Comparison of ENCODE assay signal across 7 mouse cellular contexts in genomic region chr12:79006076-79006475, GRCm38 (mm10). TPM values are rescaled to one million over a fixed set of nuclear protein-coding genes. Genes with fewer than 3 reads are reported as not detected.
DNase-seq lines count a peak whose midpoint lies in the region; ATAC-seq and TF ChIP-seq lines count a peak whose summit lies in the region.

No protein-coding gene starts in this region.

- H3K27me3 ChIP-seq in lung, embryonic 14.5 days (ENCODE audit: insufficient read depth, low read length): 0 out of 2 replicates have a peak, but pooled peaks cover 4% of the 10 kb centered on the region
- H3K27me3 ChIP-seq in embryonic facial prominence, embryonic 15.5 days: peaks cover 12% of the 10 kb centered on the region
- 0 out of 2 replicates have a peak, but pooled peaks cover 3% of the 10 kb centered on the region for H3K27me3 ChIP-seq in intestine, embryonic 16.5 days (replicated peaks; ENCODE audit: control insufficient read depth, insufficient read depth, low read length)
- H3K27me3 ChIP-seq in neural tube, embryonic 14.5 days (ENCODE audit: control insufficient read depth, insufficient read depth, low read length): no peaks in the 10 kb centered on the region

- no peak for DNase-seq in lung, embryonic 14.5 days
- no peak for DNase-seq in lung, postnatal 36 days
- DNase-seq in adrenal gland, adult (ENCODE audit: inconsistent age in 2 of 2, low spot score in 1 of 2): no peak
- no peak for DNase-seq in layer of hippocampus, adult 11-12 months (ENCODE audit: low spot score)

- no peaks in the 10 kb centered on the region for H3K36me3 ChIP-seq in lung, embryonic 14.5 days (ENCODE audit: insufficient read depth)
- H3K36me3 ChIP-seq in embryonic facial prominence, embryonic 15.5 days: no peaks in the 10 kb centered on the region
- H3K36me3 ChIP-seq in intestine, embryonic 16.5 days (ENCODE audit: control insufficient read depth, insufficient read depth, low read length): no peaks in the 10 kb centered on the region; the same call in 1 of the 2 replicates
- H3K36me3 ChIP-seq in neural tube, embryonic 14.5 days (ENCODE audit: control insufficient read depth, insufficient read depth, low read length): no peaks in the 10 kb centered on the region

- no peak for ATAC-seq in lung, embryonic 14.5 days (ENCODE audit: insufficient read depth)
- ATAC-seq in embryonic facial prominence, embryonic 15.5 days (ENCODE audit: insufficient number of reproducible peaks, low FRiP score, low TSS enrichment, low read depth): no peak
- no peak for ATAC-seq in intestine, embryonic 16.5 days
- no peak for ATAC-seq in neural tube, embryonic 14.5 days (ENCODE audit: low read depth)

- H3K9me3 ChIP-seq in lung, embryonic 14.5 days (ENCODE audit: low read depth, low read length): no peaks in the 10 kb centered on the region
- H3K9me3 ChIP-seq in embryonic facial prominence, embryonic 15.5 days (replicated peaks): no peaks in the 10 kb centered on the region
- H3K9me3 ChIP-seq in intestine, embryonic 16.5 days (ENCODE audit: control insufficient read depth, low read length): no peaks in the 10 kb centered on the region
- H3K9me3 ChIP-seq in neural tube, embryonic 14.5 days (ENCODE audit: control insufficient read depth, low read length): no peaks in the 10 kb centered on the region

- H3K4me1 ChIP-seq in lung, embryonic 14.5 days (ENCODE audit: insufficient read depth): no peaks in the 10 kb centered on the region
- peaks cover 9% of the 10 kb centered on the region for H3K4me1 ChIP-seq in embryonic facial prominence, embryonic 15.5 days
- peaks cover 8% of the 10 kb centered on the region; the same call in 1 of the 2 replicates for H3K4me1 ChIP-seq in intestine, embryonic 16.5 days (ENCODE audit: control insufficient read depth, insufficient read depth, low read length)
- no peaks in the 10 kb centered on the region for H3K4me1 ChIP-seq in neural tube, embryonic 14.5 days (ENCODE audit: control insufficient read depth, insufficient read depth, low read length)

- no peak overlapping the region for H3K27ac ChIP-seq in lung, embryonic 14.5 days (ENCODE audit: low read depth)
- no peak overlapping the region for H3K27ac ChIP-seq in embryonic facial prominence, embryonic 15.5 days (replicated peaks)
- no peak overlapping the region for H3K27ac ChIP-seq in intestine, embryonic 16.5 days (ENCODE audit: low read length)
- H3K27ac ChIP-seq in neural tube, embryonic 14.5 days (ENCODE audit: low read depth, low read length): no peak overlapping the region

- peak overlapping the region; percentile 70 for H3K9ac ChIP-seq in lung, embryonic 14.5 days
- no peak overlapping the region for H3K9ac ChIP-seq in embryonic facial prominence, embryonic 15.5 days
- peak overlapping the region; percentile 88 for H3K9ac ChIP-seq in intestine, embryonic 16.5 days (ENCODE audit: low read depth, low read length)
- H3K9ac ChIP-seq in neural tube, embryonic 14.5 days (replicated peaks; ENCODE audit: low read depth, low read length): peak overlapping the region; percentile 96

- 32% methylated on average over 9 of the region's 9 CpGs for WGBS in lung, embryonic 14.5 days
- 34% methylated on average over 9 of the region's 9 CpGs for WGBS in embryonic facial prominence, embryonic 15.5 days
- 32% methylated on average over 9 of the region's 9 CpGs for WGBS in intestine, embryonic 16.5 days
- 39% methylated on average over 9 of the region's 9 CpGs for WGBS in neural tube, embryonic 14.5 days

- peak overlapping the region; percentile 93 for H3K4me3 ChIP-seq in lung, embryonic 14.5 days (ENCODE audit: low read depth, low read length)
- H3K4me3 ChIP-seq in embryonic facial prominence, embryonic 15.5 days (replicated peaks): peak overlapping the region; percentile 89
- H3K4me3 ChIP-seq in intestine, embryonic 16.5 days (ENCODE audit: low read length): peak overlapping the region; percentile 100
- peak overlapping the region; percentile 92 for H3K4me3 ChIP-seq in neural tube, embryonic 14.5 days (ENCODE audit: low read depth, low read length)

- no peak for TF ChIP-seq CTCF in lung, embryonic 14.5 days (IDR thresholded peaks at IDR 0.05; ENCODE audit: low read depth)

- peak overlapping the region; percentile 90 for H3K4me2 ChIP-seq in lung, embryonic 14.5 days
- H3K4me2 ChIP-seq in embryonic facial prominence, embryonic 15.5 days (replicated peaks): peak overlapping the region; percentile 94
- H3K4me2 ChIP-seq in intestine, embryonic 16.5 days (ENCODE audit: low read depth, low read length): peak overlapping the region; percentile 95
- H3K4me2 ChIP-seq in neural tube, embryonic 14.5 days (ENCODE audit: low read depth, low read length): peak overlapping the region; percentile 79

RNA-seq across cellular contexts. Expression of gene Tmem229b, which starts 1.4 kb away (rescaled TPM):
- 5.6 and 5.7 TPM in 2 replicates for polyA plus RNA-seq in lung, embryonic 14.5 days (2014; fragmentation: Nextera tagmentation; extraction: Ambion mirVana)
- polyA plus RNA-seq in embryonic facial prominence, embryonic 15.5 days (2015; fragmentation: Nextera tagmentation; extraction: Ambion mirVana): 10.3 and 11.8 TPM in 2 replicates
- 5.1 and 5.3 TPM in 2 replicates for polyA plus RNA-seq in intestine, embryonic 16.5 days (2015; fragmentation: Nextera tagmentation; extraction: Ambion mirVana)
- 59.1 and 59.4 TPM in 2 replicates for polyA plus RNA-seq in neural tube, embryonic 14.5 days (2014; fragmentation: Nextera tagmentation; extraction: Ambion mirVana)

RNA-seq across cellular contexts. Expression of gene Plekhh1, which starts 22.9 kb away (rescaled TPM):
- polyA plus RNA-seq in lung, embryonic 14.5 days (2014; fragmentation: Nextera tagmentation; extraction: Ambion mirVana): 3.9 and 5.2 TPM in 2 replicates
- 4.0 and 4.2 TPM in 2 replicates for polyA plus RNA-seq in embryonic facial prominence, embryonic 15.5 days (2015; fragmentation: Nextera tagmentation; extraction: Ambion mirVana)
- 7.5 and 9.0 TPM in 2 replicates for polyA plus RNA-seq in intestine, embryonic 16.5 days (2015; fragmentation: Nextera tagmentation; extraction: Ambion mirVana)
- polyA plus RNA-seq in neural tube, embryonic 14.5 days (2014; fragmentation: Nextera tagmentation; extraction: Ambion mirVana): 2.4 and 3.4 TPM in 2 replicates
